In genomic region chr14:25471035-25471434, GRCm38 (mm10) we compare ENCODE assay signal across 7 mouse cellular contexts. TPM values are rescaled to one million over a fixed set of nuclear protein-coding genes. Genes with fewer than 3 reads are reported as not detected.
A peak's percentile ranks its signal among the peaks of the same experiment; 100 is the strongest.
DNase-seq lines count a peak whose midpoint lies in the region; ATAC-seq and TF ChIP-seq lines count a peak whose summit lies in the region.

No protein-coding gene starts in this region.

- no peak for TF ChIP-seq EP300 in CH12.LX (IDR thresholded peaks at IDR 0.05; ENCODE audit: low read length)

- in situ Hi-C loops in CH12.LX (cut with MboI; ENCODE audit: low pct_ligation_motif_present, low pct_unique_long_range_greater_than_20kb, low sequenced_read_pairs): loop anchor here (10.0 to 25.0 kb wide), 2 partner anchors 356 to 984 kb away; partner anchors contain the start of genes Polr3a and Rps24

- H3K4me2 ChIP-seq in intestine, embryonic 16.5 days (ENCODE audit: low read depth, low read length): no peak overlapping the region
- no peak overlapping the region for H3K4me2 ChIP-seq in intestine, embryonic 15.5 days (replicated peaks)
- H3K4me2 ChIP-seq in CH12.LX (ENCODE audit: insufficient read depth, low read depth, poor library complexity, severe bottlenecking): no peak overlapping the region
- H3K4me2 ChIP-seq in limb, embryonic 13.5 days (replicated peaks): no peak overlapping the region

- H3K4me3 ChIP-seq in intestine, embryonic 16.5 days (ENCODE audit: low read length): no peak overlapping the region
- no peak overlapping the region for H3K4me3 ChIP-seq in intestine, embryonic 15.5 days (replicated peaks)
- no peak overlapping the region for H3K4me3 ChIP-seq in CH12.LX (replicated peaks in 1 of 3; ENCODE audit: low read depth in 2 of 3, low read length in 2 of 3, poor library complexity in 1 of 3)
- H3K4me3 ChIP-seq in limb, embryonic 13.5 days: no peak overlapping the region

- WGBS in intestine, embryonic 16.5 days: 32% methylated on average over 2 of the region's 2 CpGs
- WGBS in intestine, embryonic 15.5 days: 24% methylated on average over 2 of the region's 2 CpGs
- 33% methylated on average over 2 of the region's 2 CpGs for WGBS in limb, embryonic 13.5 days

- TF ChIP-seq POLR2A in CH12.LX (IDR thresholded peaks at IDR 0.05; ENCODE audit: low read depth, low read length): no peak

- TF ChIP-seq RAD21 in CH12.LX (IDR thresholded peaks at IDR 0.05; ENCODE audit: low read depth, low read length): peak; percentile 63

- H3K36me3 ChIP-seq in intestine, embryonic 16.5 days (ENCODE audit: control insufficient read depth, insufficient read depth, low read length): no peaks in the 10 kb centered on the region
- H3K36me3 ChIP-seq in intestine, embryonic 15.5 days: no peaks in the 10 kb centered on the region
- H3K36me3 ChIP-seq in CH12.LX (replicated peaks in 1 of 2; ENCODE audit: control insufficient read depth in 1 of 2, insufficient read depth in 1 of 2, low read length in 1 of 2): peaks cover 0 to 8% of the 10 kb centered on the region in 2 experiments
- H3K36me3 ChIP-seq in limb, embryonic 13.5 days: peaks cover 25% of the 10 kb centered on the region

- peak; percentile 64 for DNase-seq in A20 (ENCODE audit: low read depth, low spot score)
- peak; percentile 67 for DNase-seq in CH12.LX (ENCODE audit: extremely low read depth)
- no peak for DNase-seq in urinary bladder, adult 2 months (ENCODE audit: low spot score)
- no peak for DNase-seq in ovary, adult 18-20 months (ENCODE audit: low spot score)

- peaks cover 54% of the 10 kb centered on the region for H3K79me2 ChIP-seq in CH12.LX (replicated peaks; ENCODE audit: control insufficient read depth, extremely low read depth, insufficient read depth, poor library complexity, severe bottlenecking)

- H3K9me3 ChIP-seq in intestine, embryonic 16.5 days (ENCODE audit: control insufficient read depth, low read length): no peaks in the 10 kb centered on the region
- H3K9me3 ChIP-seq in intestine, embryonic 15.5 days: no peaks in the 10 kb centered on the region
- no peaks in the 10 kb centered on the region for H3K9me3 ChIP-seq in CH12.LX (replicated peaks; ENCODE audit: low read length)
- H3K9me3 ChIP-seq in limb, embryonic 13.5 days: no peaks in the 10 kb centered on the region

- H3K27me3 ChIP-seq in intestine, embryonic 16.5 days (replicated peaks; ENCODE audit: control insufficient read depth, insufficient read depth, low read length): no peaks in the 10 kb centered on the region
- H3K27me3 ChIP-seq in intestine, embryonic 15.5 days (replicated peaks): no peaks in the 10 kb centered on the region
- no peaks in the 10 kb centered on the region for H3K27me3 ChIP-seq in CH12.LX (replicated peaks)
- no peaks in the 10 kb centered on the region for H3K27me3 ChIP-seq in limb, embryonic 13.5 days

- TF ChIP-seq CTCF in CH12.LX (conservative IDR thresholded peaks at IDR 0.05 in 1 of 2, IDR thresholded peaks at IDR 0.05 in 1 of 2; ENCODE audit: low read depth in 2 of 2, low read length in 2 of 2): peak; percentile 19 to 62; a peak in 3 of 4 replicates

- ATAC-seq in intestine, embryonic 16.5 days: no peak
- ATAC-seq in intestine, embryonic 15.5 days: no peak
- ATAC-seq in limb, embryonic 13.5 days (ENCODE audit: low FRiP score, low read depth): no peak

- H3K9ac ChIP-seq in intestine, embryonic 16.5 days (ENCODE audit: low read depth, low read length): no peak overlapping the region; the same call in 1 of the 2 replicates
- no peak overlapping the region for H3K9ac ChIP-seq in intestine, embryonic 15.5 days
- H3K9ac ChIP-seq in CH12.LX (ENCODE audit: insufficient read depth, low read depth): no peak overlapping the region
- H3K9ac ChIP-seq in limb, embryonic 13.5 days: 0 out of 2 replicates have a peak overlapping the region, but pooled peaks have one; percentile 8

- dilution Hi-C loops in CH12.LX (cut with MboI; ENCODE audit: extremely low pct_ligation_motif_present, extremely low pct_unique_long_range_greater_than_20kb, low sequenced_read_pairs): no loop called here

- H3K4me1 ChIP-seq in intestine, embryonic 16.5 days (ENCODE audit: control insufficient read depth, insufficient read depth, low read length): peaks cover 86% of the 10 kb centered on the region
- H3K4me1 ChIP-seq in intestine, embryonic 15.5 days (replicated peaks): peaks cover 95% of the 10 kb centered on the region
- peaks cover 57 to 84% of the 10 kb centered on the region in 2 experiments for H3K4me1 ChIP-seq in CH12.LX (ENCODE audit: control insufficient read depth in 1 of 2, insufficient read depth in 2 of 2)
- peaks cover 98% of the 10 kb centered on the region for H3K4me1 ChIP-seq in limb, embryonic 13.5 days

- 0 out of 2 replicates have a peak overlapping the region, but pooled peaks have one; percentile 27 for H3K27ac ChIP-seq in intestine, embryonic 16.5 days (ENCODE audit: low read length)
- no peak overlapping the region for H3K27ac ChIP-seq in intestine, embryonic 15.5 days
- no peak overlapping the region for H3K27ac ChIP-seq in CH12.LX (ENCODE audit: insufficient read depth, low read depth)
- peak overlapping the region; percentile 11; the same call in 1 of the 2 replicates for H3K27ac ChIP-seq in limb, embryonic 13.5 days

TF ChIP-seq in CH12.LX, 34 proteins besides CTCF, POLR2A, EP300 and RAD21:
- TF ChIP-seq MXI1 (IDR thresholded peaks at IDR 0.05; ENCODE audit: low read depth, low read length) (no peak), UBTF (IDR thresholded peaks at IDR 0.05; ENCODE audit: low read depth, low read length) (no peak), IRF4 (IDR thresholded peaks at IDR 0.05; ENCODE audit: low read depth, low read length) (no peak; the same call in 1 of the 2 replicates), BHLHE40 (IDR thresholded peaks at IDR 0.05; ENCODE audit: low read depth, low read length) (0 out of 2 replicates have a peak, but pooled peaks have one; percentile 46), MAZ (IDR thresholded peaks at IDR 0.05; ENCODE audit: low read depth, low read length) (peak; percentile 68; the same call in 1 of the 2 replicates), ELF1 (IDR thresholded peaks at IDR 0.05; ENCODE audit: low read depth, low read length) (no peak), ETS1 (conservative IDR thresholded peaks at IDR 0.05; ENCODE audit: low read depth, low read length) (0 out of 2 replicates have a peak, but pooled peaks have one; percentile 17), SMC3 (IDR thresholded peaks at IDR 0.05; ENCODE audit: low read depth, low read length) (peak; percentile 60), KAT2A (IDR thresholded peaks at IDR 0.05; ENCODE audit: insufficient replicate concordance, low read length) (no peak), MAX (IDR thresholded peaks at IDR 0.05; ENCODE audit: low read length) (peak; percentile 41; the same call in 1 of the 2 replicates)

RNA-seq across cellular contexts. Expression of gene Zmiz1, which starts 12.1 kb away (rescaled TPM):
- 21.2 and 22.3 TPM in 2 replicates for polyA plus RNA-seq in intestine, embryonic 16.5 days (2015; fragmentation: Nextera tagmentation; extraction: Ambion mirVana)
- 26.3 and 28.0 TPM in 2 replicates for polyA plus RNA-seq in intestine, embryonic 15.5 days (2015; fragmentation: Nextera tagmentation; extraction: Ambion mirVana)
- 9.6 and 11.1 TPM in 2 replicates for total RNA-seq in CH12.LX (2012; rRNA removed)
- total RNA-seq in CH12.LX (2014; rRNA removed): 2.0 and 3.7 TPM in 2 replicates
- 31.9 and 45.8 TPM in 2 replicates for polyA plus RNA-seq in CH12.LX (2012; ENCODE audit: insufficient read length, low read depth)
- polyA plus RNA-seq in limb, embryonic 13.5 days (2015; fragmentation: Nextera tagmentation; extraction: Ambion mirVana): 66.7 and 68.6 TPM in 2 replicates
- polyA plus RNA-seq in urinary bladder, adult 2 months (2012; rRNA removed): 15.3 and 31.4 TPM in 2 replicates

Comparison
In these comparisons a context has a peak if more than half of its experiments do, and no peak if none do; other contexts are left out.
1. H3K27ac ChIP-seq: peak in intestine, embryonic 16.5 days (single experiment) and limb, embryonic 13.5 days (single experiment); none in intestine, embryonic 15.5 days (single experiment) and CH12.LX (single experiment).
2. DNase-seq: peak in A20 (single experiment) and CH12.LX (single experiment); none in urinary bladder, adult 2 months (single experiment) and ovary, adult 18-20 months (single experiment).